Mouse (Mus musculus) ES-Bruce4 (cell line): ENCODE data around the gene Cmbl. TPM values are rescaled to one million over a fixed set of nuclear protein-coding genes. Genes with fewer than 3 reads are reported as not detected.

Source experiments
- H3K27ac ChIP-seq: 2 replicates; pipeline ENCODE4 v1.5.1; 2012; ENCODE audit warnings: low read length, inconsistent platforms; ENCODE audit not compliant: insufficient read depth
- H3K27me3 ChIP-seq: 2 replicates; pipeline ENCODE4 v1.6.1; 2012; ENCODE audit warnings: mild to moderate bottlenecking, low read length, inconsistent platforms; ENCODE audit not compliant: control insufficient read depth, poor library complexity, insufficient read depth, severe bottlenecking
- H3K36me3 ChIP-seq: 2 replicates; pipeline ENCODE4 v1.6.1; 2012; ENCODE audit warnings: inconsistent platforms, mild to moderate bottlenecking, low read length, moderate library complexity; ENCODE audit not compliant: control insufficient read depth, poor library complexity, insufficient read depth, severe bottlenecking
- H3K4me1 ChIP-seq: one replicate; pipeline ENCODE4 v1.8.1; 2011; ENCODE audit warnings: low read length; ENCODE audit not compliant: control insufficient read depth, insufficient read depth
- H3K4me3 ChIP-seq: 2 replicates; pipeline ENCODE4 v1.5.1; 2011; ENCODE audit warnings: low read depth, mild to moderate bottlenecking, low read length
- H3K9ac ChIP-seq: 2 replicates; pipeline ENCODE4 v1.6.1; 2012; ENCODE audit warnings: low read depth, mild to moderate bottlenecking, inconsistent platforms; ENCODE audit not compliant: poor library complexity, severe bottlenecking
- H3K9me3 ChIP-seq: replicated peaks from 2 replicates; pipeline ENCODE4 v1.6.1; 2012; ENCODE audit warnings: mild to moderate bottlenecking, low read length, inconsistent platforms; ENCODE audit not compliant: control insufficient read depth, poor library complexity, insufficient read depth, severe bottlenecking
- CTCF ChIP-seq: IDR thresholded peaks from one replicate; pipeline ENCODE4 v1.8.1; 2011; ENCODE audit warnings: low read depth, low read length
- EP300 ChIP-seq: IDR thresholded peaks from 2 replicates; pipeline ENCODE4 v1.6.1; 2011; ENCODE audit warnings: low read depth, low read length; ENCODE audit not compliant: insufficient read depth
- POLR2A ChIP-seq: IDR thresholded peaks from one replicate; pipeline ENCODE4 v1.8.1; 2011; ENCODE audit warnings: low read length; ENCODE audit not compliant: insufficient read depth
- polyA plus RNA-seq: library from polyadenylated mRNA; stranded (reverse); fragments of >200 nt; gene quantifications from 2 replicates; pipeline ENCODE4 v1.2.4, GENCODE M21; 2011; ENCODE audit warnings: low read depth; ENCODE audit not compliant: missing spikeins, insufficient read depth, insufficient read length

The Cmbl gene
- polyA plus RNA-seq = 1.3 TPM in 1 of 2 replicates, not detected in the other

GRCm38 (mm10) chr15:31565184-31565583, at the start of gene Cmbl:
Gene Cmbl, plus strand, starts transcription at chr15:31565389.
- H3K27ac ChIP-seq = no peak within 1 kb of the TSS
- no peak within 1 kb of the TSS for H3K4me3 ChIP-seq
- H3K9ac ChIP-seq = no peak within 1 kb of the TSS
- no peaks in the 10 kb centered on the region for H3K27me3 ChIP-seq
- no peaks in the 10 kb centered on the region for H3K9me3 ChIP-seq
- no peaks in the 10 kb centered on the region for H3K36me3 ChIP-seq
- TF ChIP-seq CTCF = no peak
- no peak for TF ChIP-seq EP300
- no peak for TF ChIP-seq POLR2A
- peaks cover 2% of the 10 kb centered on the region for H3K4me1 ChIP-seq

DNA sequence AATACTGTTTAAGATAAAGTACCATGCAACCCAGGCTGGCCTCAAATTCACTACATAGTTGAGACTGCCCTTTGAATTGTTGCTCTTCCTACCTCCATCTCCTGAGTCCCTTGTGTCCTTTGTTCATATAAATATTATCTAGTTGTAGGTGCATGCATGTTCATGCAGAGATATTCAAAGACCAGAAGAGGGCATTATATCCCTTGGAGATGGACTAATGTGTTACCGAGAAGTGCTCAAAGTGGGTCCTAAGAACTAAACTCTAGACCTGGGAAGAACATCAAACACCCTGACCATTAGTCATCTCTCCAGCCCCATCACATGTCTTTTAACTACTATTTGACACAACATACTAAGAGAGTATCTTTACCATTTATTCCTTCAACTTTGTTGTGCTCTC, 48.0 kb upstream of the Cmbl start:
- Histone ChIP-seq H3K36me3 (no peaks in the 10 kb centered on the region), H3K9me3 (no peaks in the 10 kb centered on the region), H3K27ac (no peak overlapping the region), H3K9ac (no peak overlapping the region), H3K4me3 (no peak overlapping the region), H3K4me1 (no peaks in the 10 kb centered on the region), H3K27me3 (no peaks in the 10 kb centered on the region)
- TF ChIP-seq POLR2A = no peak
- no peak for TF ChIP-seq CTCF
- no peak for TF ChIP-seq EP300

DNA sequence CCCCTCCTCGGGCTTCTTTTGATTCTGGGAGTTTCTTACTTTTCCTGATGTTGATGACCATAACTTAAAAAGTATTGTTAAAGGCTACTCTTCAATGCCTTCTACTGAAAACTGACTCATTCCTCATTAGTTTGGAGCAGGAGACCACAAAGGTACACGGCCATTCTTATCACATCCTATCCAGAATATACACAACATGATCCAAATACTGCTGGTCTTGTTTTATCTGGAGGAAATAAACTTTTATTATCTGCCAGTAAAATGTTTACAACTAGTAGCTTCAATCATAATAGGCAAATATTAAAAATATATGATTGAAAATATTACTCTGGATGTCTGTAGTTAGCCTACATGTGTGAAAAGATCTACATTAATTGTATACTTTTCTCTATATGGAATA, 46.8 kb upstream of the Cmbl start:
- Histone ChIP-seq H3K27me3 (no peaks in the 10 kb centered on the region), H3K9ac (no peak overlapping the region), H3K4me1 (no peaks in the 10 kb centered on the region), H3K27ac (no peak overlapping the region), H3K9me3 (no peaks in the 10 kb centered on the region), H3K4me3 (no peak overlapping the region), H3K36me3 (no peaks in the 10 kb centered on the region)
- TF ChIP-seq CTCF = no peak
- TF ChIP-seq EP300 = no peak
- no peak for TF ChIP-seq POLR2A

DNA sequence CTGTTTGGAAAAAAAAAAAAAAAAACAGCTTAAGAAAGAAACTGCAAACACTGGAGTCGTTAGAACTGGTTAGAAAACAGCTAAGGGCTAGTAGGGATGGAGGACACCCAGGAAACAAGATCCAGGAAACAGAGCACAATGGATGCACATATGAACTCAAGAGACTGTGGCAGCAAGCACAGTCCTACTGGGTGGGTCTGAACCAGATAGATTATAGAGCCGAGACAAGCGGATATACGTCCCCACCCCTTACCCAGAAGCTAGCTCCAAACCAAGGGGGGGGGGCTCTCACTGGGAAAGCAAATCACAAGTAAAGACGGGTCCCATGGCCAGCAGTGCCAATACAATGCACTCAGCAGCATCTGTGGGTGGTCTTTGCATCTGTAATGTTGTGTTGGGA, 46.2 kb upstream of the Cmbl start:
- H3K27ac ChIP-seq = no peak overlapping the region
- H3K36me3 ChIP-seq = no peaks in the 10 kb centered on the region
- TF ChIP-seq CTCF (no peak), POLR2A (no peak), EP300 (no peak)
- no peaks in the 10 kb centered on the region for H3K27me3 ChIP-seq
- H3K9ac ChIP-seq = no peak overlapping the region
- H3K4me1 ChIP-seq = no peaks in the 10 kb centered on the region
- no peaks in the 10 kb centered on the region for H3K9me3 ChIP-seq
- no peak overlapping the region for H3K4me3 ChIP-seq

GRCm38 (mm10) chr15:31526463-31526862, 38.7 kb upstream of the Cmbl start:
- H3K27ac ChIP-seq = no peak overlapping the region
- H3K4me3 ChIP-seq = no peak overlapping the region
- H3K9ac ChIP-seq = no peak overlapping the region
- TF ChIP-seq POLR2A (no peak), EP300 (no peak), CTCF (no peak)
- H3K9me3 ChIP-seq = no peaks in the 10 kb centered on the region
- no peaks in the 10 kb centered on the region for H3K27me3 ChIP-seq
- no peaks in the 10 kb centered on the region for H3K36me3 ChIP-seq
- no peaks in the 10 kb centered on the region for H3K4me1 ChIP-seq

DNA sequence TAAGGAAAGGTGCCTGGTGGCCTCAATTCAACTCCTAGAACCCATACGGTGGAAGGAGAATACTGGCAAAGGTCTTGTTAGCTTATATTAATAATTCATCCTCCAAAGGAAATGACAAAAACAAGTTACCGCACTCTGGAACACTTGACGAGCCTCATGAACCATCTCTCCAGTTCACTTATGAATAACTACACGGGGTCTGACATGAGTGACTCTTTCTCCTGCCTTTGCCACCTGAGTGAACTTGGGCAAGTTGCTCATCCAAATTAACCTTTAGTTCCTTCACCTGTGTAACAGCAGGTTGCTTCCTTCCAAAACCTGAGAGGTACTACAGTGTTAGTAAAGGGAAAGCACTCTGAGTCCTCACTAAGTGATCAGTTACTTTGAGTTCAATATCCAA, 36.7 kb upstream of the Cmbl start:
- no peak for TF ChIP-seq EP300
- TF ChIP-seq POLR2A = no peak
- TF ChIP-seq CTCF = no peak
- Histone ChIP-seq H3K9me3 (no peaks in the 10 kb centered on the region), H3K4me1 (no peaks in the 10 kb centered on the region), H3K36me3 (no peaks in the 10 kb centered on the region), H3K9ac (no peak overlapping the region), H3K4me3 (no peak overlapping the region), H3K27ac (no peak overlapping the region), H3K27me3 (no peaks in the 10 kb centered on the region)
